Mouse (Mus musculus): Measurements from ENCODE around the gene Mlst8.
A peak's percentile ranks its signal among the peaks of the same experiment; 100 is the strongest.

The Mlst8 gene

GRCm38 (mm10) chr17:24469336-24469909, 9.5 kb downstream of the Mlst8 start:
- DNase-seq (ENCODE audit: low read depth, low spot score): no peak

- peak; percentile 0 for DNase-seq (ENCODE audit: low read depth, low spot score)
Measured at GRCm38 (mm10) chr17:24468636-24469246, 10.1 kb downstream of the Mlst8 start.

GRCm38 (mm10) chr17:24463374-24464133, 15.3 kb downstream of the Mlst8 start:
- DNase-seq (ENCODE audit: low read depth, low spot score): peak; percentile 38

- no peak for DNase-seq (ENCODE audit: low read depth, low spot score)
Measured at GRCm38 (mm10) chr17:24462932-24463331, 15.9 kb downstream of the Mlst8 start.

GRCm38 (mm10) chr17:24461580-24461979, 17.3 kb downstream of the Mlst8 start:
- peak; percentile 67 for DNase-seq (ENCODE audit: low read depth, low spot score)

DNA sequence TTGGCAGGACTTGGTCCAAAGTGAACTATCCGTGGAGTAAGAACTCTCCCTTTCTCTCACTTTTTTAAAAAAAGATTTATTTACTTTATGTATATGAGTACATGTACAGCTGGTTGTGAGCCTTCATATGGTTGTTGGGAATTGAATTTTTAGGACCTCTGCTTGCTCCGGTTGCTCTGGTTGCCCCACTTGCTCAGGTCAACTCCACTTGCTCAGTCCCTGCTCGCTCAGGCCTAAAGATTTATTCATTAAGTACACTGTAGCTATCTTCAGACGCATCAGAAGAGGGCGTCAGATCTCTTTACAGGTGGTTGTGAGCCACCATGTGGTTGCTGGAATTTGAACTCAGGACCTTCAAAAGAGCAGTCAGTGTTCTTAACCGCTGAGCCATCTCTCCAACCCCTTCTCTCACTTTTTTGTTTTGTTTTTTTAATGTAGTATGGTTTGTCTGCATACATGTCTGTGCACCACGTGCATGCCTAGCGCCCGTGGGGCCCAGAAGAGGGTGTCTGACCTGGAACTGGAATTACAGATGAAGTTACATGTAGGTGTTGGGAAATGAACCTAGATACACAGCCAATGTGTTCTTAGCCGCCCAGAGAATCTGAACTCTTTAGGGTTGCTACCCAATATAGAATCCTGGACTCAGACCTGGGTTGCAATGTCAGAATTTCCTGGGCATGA, 23.2 kb downstream of the Mlst8 start:
- DNase-seq (ENCODE audit: low read depth, low spot score): peak; percentile 33

GRCm38 (mm10) chr17:24454756-24455522, 23.9 kb downstream of the Mlst8 start:
- peak; percentile 99 for DNase-seq (ENCODE audit: low read depth, low spot score)

- DNase-seq (ENCODE audit: low read depth, low spot score): peak; percentile 83
Measured at GRCm38 (mm10) chr17:24454218-24454755, 24.6 kb downstream of the Mlst8 start.

DNA sequence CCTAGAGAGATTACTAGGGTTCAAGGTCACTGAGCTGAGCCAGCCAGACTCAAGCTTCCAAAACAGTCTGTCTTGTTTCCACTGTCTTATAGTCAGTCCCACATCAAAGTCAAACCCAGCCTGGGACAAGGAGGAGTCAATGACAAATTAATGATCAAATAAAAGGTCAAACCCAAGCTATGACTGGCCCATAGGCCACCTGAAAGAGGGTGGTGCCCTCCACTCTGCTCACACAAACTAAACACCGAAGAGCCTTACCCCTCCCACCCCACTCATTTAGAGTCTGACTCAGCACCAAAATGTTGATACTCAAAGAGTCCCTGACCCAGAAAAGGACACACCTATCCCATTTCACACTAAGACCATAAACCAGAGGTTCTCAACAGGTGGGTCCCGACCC, 25.5 kb downstream of the Mlst8 start:
- DNase-seq (ENCODE audit: low read depth, low spot score): peak; percentile 47

DNA sequence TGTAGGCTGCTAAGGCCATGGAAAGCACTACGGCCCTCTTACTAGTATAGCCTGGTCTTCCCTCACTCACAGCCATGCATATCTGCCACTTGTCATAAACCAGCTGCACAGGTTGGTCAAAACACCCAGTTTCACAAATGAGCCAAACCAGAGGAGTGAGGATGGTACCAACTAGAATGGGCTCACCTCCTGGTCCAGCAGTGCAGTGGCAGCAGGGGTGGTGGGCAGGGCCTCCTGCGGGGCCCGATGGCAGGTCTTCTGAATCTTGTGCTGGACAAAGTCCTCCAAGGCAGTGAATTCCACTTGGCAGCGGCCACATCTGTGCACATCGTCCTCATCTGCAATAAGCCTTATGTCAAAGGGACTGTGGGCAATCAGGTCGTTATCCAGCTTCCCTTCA, 27.7 kb downstream of the Mlst8 start:
- no peak for DNase-seq (ENCODE audit: low read depth, low spot score)

DNA sequence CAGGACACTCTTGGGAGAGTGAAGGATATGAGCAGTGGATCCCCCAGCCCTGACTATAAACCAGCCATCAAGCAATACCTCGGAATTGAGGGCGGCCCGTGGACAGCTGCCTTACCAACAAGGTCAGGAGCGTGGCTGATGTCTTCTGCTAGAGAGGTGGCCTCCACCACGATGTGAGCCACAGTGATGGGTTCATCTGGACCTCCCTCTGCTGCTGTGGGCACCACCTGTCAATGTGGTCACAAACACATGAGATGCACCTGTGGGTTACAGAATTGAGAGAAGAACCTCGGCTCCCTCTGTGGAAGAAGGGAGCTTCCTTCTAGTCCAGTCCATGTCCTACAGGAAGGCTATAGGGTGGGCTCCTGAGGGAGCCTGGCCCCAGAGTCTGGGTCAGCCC, 29.4 kb downstream of the Mlst8 start:
- no peak for DNase-seq (ENCODE audit: low read depth, low spot score)

DNA sequence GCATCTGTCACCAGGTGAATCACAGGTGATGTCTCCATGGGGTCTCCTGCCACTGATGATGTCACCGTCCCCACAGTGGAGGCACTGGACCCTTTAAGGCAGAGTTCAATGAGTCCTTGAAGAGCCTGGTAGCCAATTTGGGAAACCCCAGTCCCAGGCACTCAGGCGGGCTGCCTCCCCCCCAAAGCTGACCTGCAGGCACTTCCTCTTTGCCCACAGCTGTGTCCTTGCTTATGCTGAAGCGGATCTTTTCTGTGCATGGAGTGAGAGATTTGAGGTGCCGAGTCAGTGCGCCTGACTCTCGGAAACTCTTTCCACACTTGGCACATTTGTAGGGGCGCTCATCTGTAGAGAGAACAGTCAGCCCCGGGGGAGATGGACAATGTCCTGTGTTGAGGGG, 32.3 kb downstream of the Mlst8 start:
- no peak for DNase-seq (ENCODE audit: low read depth, low spot score)

DNA sequence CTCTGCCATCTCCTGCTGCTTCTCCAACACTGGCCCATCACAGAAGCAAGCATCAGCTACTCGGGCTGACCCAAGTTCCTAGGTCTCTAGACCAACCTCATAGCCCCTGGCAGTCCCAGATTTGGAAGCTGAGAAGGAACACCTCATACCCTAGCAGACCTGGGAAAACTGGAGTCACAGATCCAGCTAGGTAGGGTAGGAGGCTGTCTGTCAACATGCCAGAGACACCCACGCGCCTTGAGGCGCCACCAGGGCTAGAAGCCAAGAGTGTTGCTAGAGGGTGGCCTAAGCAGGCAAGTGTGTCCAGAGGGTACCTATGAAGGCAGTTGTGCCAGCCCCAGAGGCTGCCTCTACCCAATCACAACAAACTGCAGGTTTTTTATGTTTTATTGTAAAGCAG, 35.5 kb downstream of the Mlst8 start:
- no peak for DNase-seq (ENCODE audit: low read depth, low spot score)

DNA sequence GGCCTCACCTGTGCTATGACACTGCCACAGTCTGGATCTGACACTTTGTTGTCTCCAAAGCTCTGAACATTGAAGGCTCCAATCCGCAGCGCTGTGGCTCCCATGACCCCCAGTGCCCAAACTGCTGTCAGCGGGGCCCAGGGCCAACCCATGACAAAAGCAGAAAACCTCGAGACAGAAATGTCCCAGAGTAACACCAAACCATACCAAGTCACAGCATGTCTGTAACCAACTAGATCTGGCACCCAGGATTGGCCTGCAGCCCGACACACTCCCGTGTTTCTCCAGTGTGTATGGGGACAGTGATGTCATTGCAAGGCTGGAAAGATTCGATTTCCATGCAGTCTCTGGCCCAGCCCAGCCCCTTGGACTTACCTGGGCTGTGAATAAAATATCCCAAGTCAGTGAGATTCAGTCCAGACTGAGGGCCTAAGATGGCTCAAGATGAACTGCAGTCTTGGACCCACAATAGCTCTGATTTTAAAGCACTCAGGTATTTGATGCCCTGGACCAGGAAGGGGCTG, 36.2 kb downstream of the Mlst8 start, which contains the start of gene Dnase1l2:
Dnase1l2 (minus strand) TSS at position 474 of the 524 bp plus-strand sequence.
- DNase-seq (ENCODE audit: low read depth, low spot score): no peak

DNA sequence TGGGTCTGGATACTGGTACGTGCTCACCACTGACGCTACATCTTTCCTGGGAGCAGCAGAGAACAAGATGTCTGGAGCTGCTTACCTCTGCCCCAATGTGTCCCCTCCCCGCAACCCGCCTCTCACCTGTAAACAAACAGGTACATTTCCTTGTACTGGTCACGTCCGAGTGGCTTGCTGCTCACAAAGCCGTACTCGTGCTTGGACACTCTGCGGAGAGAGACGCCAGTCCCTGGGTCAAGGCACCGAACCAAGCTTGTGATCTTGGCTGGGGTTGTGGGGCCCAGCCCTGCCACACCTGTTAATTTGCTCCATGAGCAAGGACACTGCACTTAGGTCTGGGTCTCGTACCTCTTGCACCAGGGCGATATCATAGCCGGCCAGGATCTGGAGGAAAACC, 36.8 kb downstream of the Mlst8 start:
- no peak for DNase-seq (ENCODE audit: low read depth, low spot score)

- no peak for DNase-seq (ENCODE audit: low read depth, low spot score)
Measured at GRCm38 (mm10) chr17:24441148-24441547, 37.7 kb downstream of the Mlst8 start.

- DNase-seq (ENCODE audit: low read depth, low spot score): no peak
Measured at GRCm38 (mm10) chr17:24440377-24440776, 38.5 kb downstream of the Mlst8 start.

GRCm38 (mm10) chr17:24437016-24437415, 41.9 kb downstream of the Mlst8 start:
- DNase-seq (ENCODE audit: low read depth, low spot score): peak; percentile 62

DNA sequence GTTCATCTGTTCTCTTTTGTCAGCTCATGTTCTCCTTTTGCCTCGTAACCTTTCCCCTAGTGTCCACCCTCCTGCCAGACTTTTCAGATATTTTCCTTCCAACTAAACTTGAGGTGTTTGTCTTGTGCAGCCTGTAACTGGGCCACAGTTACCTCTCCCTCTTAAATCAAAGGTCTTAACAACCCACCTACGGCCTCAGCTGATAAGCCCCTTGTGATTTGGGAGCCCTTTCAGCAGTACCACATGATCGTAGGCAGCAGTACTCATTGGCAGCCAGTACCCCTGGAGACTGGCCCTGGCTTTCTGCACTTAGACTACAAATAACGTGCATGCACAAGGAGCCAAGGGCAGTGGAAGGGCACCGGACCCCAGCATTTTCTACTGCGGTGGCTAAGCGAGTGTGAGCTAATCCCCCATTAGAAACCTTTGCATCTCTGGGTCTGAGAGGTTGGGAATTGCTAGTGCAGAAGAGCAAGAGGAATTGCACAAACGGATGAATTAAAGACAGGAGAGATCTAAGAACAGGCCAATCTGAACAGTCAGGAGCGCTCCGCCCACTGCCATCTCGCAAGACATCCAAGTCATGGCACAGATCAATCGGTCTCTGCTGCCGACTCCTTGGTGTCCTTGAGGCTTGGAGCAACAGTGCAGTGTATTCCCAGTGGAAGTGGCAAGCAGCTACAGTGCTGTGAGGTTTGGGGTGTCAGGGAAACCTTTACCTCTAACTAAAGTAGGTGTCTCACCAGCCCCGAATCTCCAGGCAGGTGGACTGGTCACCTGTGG, 49.5 kb downstream of the Mlst8 start:
- no peak for DNase-seq (ENCODE audit: low read depth, low spot score)

DNA sequence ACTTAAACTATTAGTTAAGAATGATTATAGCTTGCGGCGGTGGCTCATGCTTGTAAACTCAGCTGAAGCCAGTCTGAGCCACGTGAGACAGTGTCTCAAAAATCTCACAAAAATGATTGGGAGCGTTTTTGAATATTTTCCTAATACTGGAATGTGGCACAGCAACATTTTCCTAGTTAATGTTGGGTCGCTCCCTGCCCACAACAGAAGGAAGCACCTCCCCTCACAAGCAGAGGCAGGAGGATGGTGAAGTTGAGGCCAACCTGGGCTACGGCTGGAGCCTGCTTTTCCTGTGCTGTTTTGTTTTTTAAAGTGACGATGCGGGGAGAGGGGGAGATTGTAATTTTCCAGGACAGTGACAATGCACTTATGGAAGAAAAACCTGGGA, 51.7 kb downstream of the Mlst8 start:
- no peak for DNase-seq (ENCODE audit: low read depth, low spot score)

Measured in CD4-positive helper T cell, adult 2 months (primary cell).